8 mouse cellular contexts compared by ENCODE assay signal in genomic region chr6:83459034-83459644, GRCm38 (mm10). TPM values are rescaled to one million over a fixed set of nuclear protein-coding genes. Genes with fewer than 3 reads are reported as not detected.
DNase-seq lines count a peak whose midpoint lies in the region; ATAC-seq and TF ChIP-seq lines count a peak whose summit lies in the region.

Gene Tet3 (minus strand): TSS chr6:83459084.

- 86% methylated on average over 4 of the region's 4 CpGs for WGBS in cerebellum, adult 2 months
- 87% methylated on average over 4 of the region's 4 CpGs for WGBS in hindbrain, postnatal 0 days

- ATAC-seq in hindbrain, postnatal 0 days: no peak

- H3K36me3 ChIP-seq in hindbrain, postnatal 0 days (ENCODE audit: insufficient read depth, low read length): no peaks in the 10 kb centered on the region
- peaks cover 10% of the 10 kb centered on the region for H3K36me3 ChIP-seq in megakaryocyte, embryonic 14.5 days (replicated peaks; ENCODE audit: low read length)

- no peak for DNase-seq in cerebellum, adult 2 months
- no peak for DNase-seq in cerebellum, adult 9-11 months
- DNase-seq in adrenal gland, postnatal 25 days: no peak
- no peak for DNase-seq in gastrocnemius, postnatal 10 days
- no peak for DNase-seq in hindbrain, postnatal 0 days (ENCODE audit: low spot score)
- no peak for DNase-seq in cerebellum, adult 18-20 months
- no peak for DNase-seq in kidney, postnatal 4 days

- H3K27me3 ChIP-seq in cerebellum, adult 2 months (ENCODE audit: control insufficient read depth, insufficient read depth, low read length): no peaks in the 10 kb centered on the region; the same call in 1 of the 2 replicates
- H3K27me3 ChIP-seq in hindbrain, postnatal 0 days (ENCODE audit: insufficient read depth, low read length): no peaks in the 10 kb centered on the region
- no peaks in the 10 kb centered on the region for H3K27me3 ChIP-seq in megakaryocyte, embryonic 14.5 days (replicated peaks)

- no peak within 1 kb of the TSS for H3K4me3 ChIP-seq in cerebellum, adult 2 months (replicated peaks; ENCODE audit: insufficient read depth, low read depth, low read length)
- no peak within 1 kb of the TSS for H3K4me3 ChIP-seq in hindbrain, postnatal 0 days (ENCODE audit: low read length)
- H3K4me3 ChIP-seq in megakaryocyte, embryonic 14.5 days (replicated peaks): peak within 1 kb of the TSS; percentile 23

- H3K4me1 ChIP-seq in cerebellum, adult 2 months (ENCODE audit: control insufficient read depth, insufficient read depth, low read length): peaks cover 14% of the 10 kb centered on the region
- H3K4me1 ChIP-seq in hindbrain, postnatal 0 days (ENCODE audit: insufficient read depth, low read length): peaks cover 15% of the 10 kb centered on the region
- peaks cover 75% of the 10 kb centered on the region for H3K4me1 ChIP-seq in megakaryocyte, embryonic 14.5 days

- no peak within 1 kb of the TSS for H3K4me2 ChIP-seq in hindbrain, postnatal 0 days (ENCODE audit: low read depth, low read length)

- no peak for TF ChIP-seq POLR2A in cerebellum, adult 2 months (IDR thresholded peaks at IDR 0.05; ENCODE audit: borderline replicate concordance, insufficient read depth, low read length)

- no peak within 1 kb of the TSS for H3K9ac ChIP-seq in hindbrain, postnatal 0 days (replicated peaks; ENCODE audit: low read length)

- H3K9me3 ChIP-seq in hindbrain, postnatal 0 days (ENCODE audit: low read length): no peaks in the 10 kb centered on the region
- H3K9me3 ChIP-seq in megakaryocyte, embryonic 14.5 days: no peaks in the 10 kb centered on the region

- TF ChIP-seq CTCF in cerebellum, adult 2 months (IDR thresholded peaks at IDR 0.05; ENCODE audit: borderline replicate concordance, insufficient read depth, low read depth, low read length): no peak
- TF ChIP-seq CTCF in hindbrain, postnatal 0 days (IDR thresholded peaks at IDR 0.05; ENCODE audit: low read depth): no peak

- H3K27ac ChIP-seq in cerebellum, adult 2 months (ENCODE audit: insufficient read depth, low read length): no peak within 1 kb of the TSS
- H3K27ac ChIP-seq in hindbrain, postnatal 0 days: no peak within 1 kb of the TSS

RNA-seq across cellular contexts. Expression of gene Tet3, which starts in this region (rescaled TPM):
- 22.5 and 24.7 TPM in 2 replicates for polyA plus RNA-seq in cerebellum, adult 2 months (2012; rRNA removed)
- 38.5 and 52.6 TPM in 2 replicates for total RNA-seq in adrenal gland, postnatal 25 days (2021)
- total RNA-seq in gastrocnemius, postnatal 10 days (2021): 10 to 100 TPM; 41.5 to 47.0 TPM
- total RNA-seq in hindbrain, postnatal 0 days (2014; rRNA removed): 30.8 and 34.8 TPM in 2 replicates
- 38.0 and 41.9 TPM in 2 replicates for polyA plus RNA-seq in hindbrain, postnatal 0 days (2015; fragmentation: Nextera tagmentation; extraction: Ambion mirVana)
- polyA plus RNA-seq in megakaryocyte, embryonic 14.5 days (2012; ENCODE audit: insufficient read depth, low replicate concordance): 10.6 and 12.2 TPM in 2 replicates
